Mouse (Mus musculus) intestine, embryonic 14.5 days (tissue): Measurements from ENCODE around the gene Grin1. TPM values are rescaled to one million over a fixed set of nuclear protein-coding genes. Genes with fewer than 3 reads are reported as not detected.
A peak's percentile ranks its signal among the peaks of the same experiment; 100 is the strongest.

ENCODE experiments used
- ATAC-seq: fragments of 200-750 bp; cut with Nextera tagmentation; replicated peaks from 2 replicates; pipeline ENCODE4 v1.8.0; 2017; ENCODE audit warnings: low read depth, moderate number of reproducible peaks, moderate TSS enrichment, moderate library complexity; ENCODE audit not compliant: low FRiP score, low TSS enrichment
- DNase-seq: peaks from one replicate; pipeline ENCODE4 v3.0.0-alpha.2; 2018; ENCODE audit warnings: low spot score
- H3K27ac ChIP-seq: fragments of 300-500 bp; sonication (generic); 2 replicates; pipeline ENCODE4 v1.5.1; 2014; ENCODE audit warnings: low read depth, mild to moderate bottlenecking, control low read depth
- H3K27me3 ChIP-seq: fragments of 300-500 bp; sonication (generic); replicated peaks from 2 replicates; pipeline ENCODE4 v1.6.1; 2014; ENCODE audit warnings: low read length, control low read depth; ENCODE audit not compliant: control insufficient read depth, insufficient read depth
- H3K36me3 ChIP-seq: fragments of 300-500 bp; sonication (generic); 2 replicates; pipeline ENCODE4 v1.6.1; 2014; ENCODE audit warnings: low read length, control low read depth; ENCODE audit not compliant: control insufficient read depth, insufficient read depth
- H3K4me1 ChIP-seq: fragments of 300-500 bp; sonication (generic); replicated peaks from 2 replicates; pipeline ENCODE4 v1.6.1; 2014; ENCODE audit warnings: low read length, control low read depth, mixed read lengths; ENCODE audit not compliant: control insufficient read depth, insufficient read depth
- H3K4me2 ChIP-seq: fragments of 300-500 bp; sonication (generic); 2 replicates; pipeline ENCODE4 v1.6.1; 2014; ENCODE audit warnings: low read length
- H3K4me3 ChIP-seq: fragments of 300-500 bp; sonication (generic); 2 replicates; pipeline ENCODE4 v1.5.1; 2014; ENCODE audit warnings: low read depth, low read length, control low read depth, mixed read lengths
- H3K9ac ChIP-seq: fragments of 300-500 bp; sonication (generic); 2 replicates; pipeline ENCODE4 v1.6.1; 2014; ENCODE audit warnings: mild to moderate bottlenecking, low read length
- H3K9me3 ChIP-seq: fragments of 300-500 bp; sonication (generic); 2 replicates; pipeline ENCODE4 v1.6.1; 2016; ENCODE audit warnings: low read length, control low read depth; ENCODE audit not compliant: control insufficient read depth
- WGBS: fragments of 180-500 bp; shearing (Covaris S2); extraction: QIAGEN DNeasy Blood & Tissue Kit; methylation state at CpG from one replicate; pipeline ENCODE4 v1.1.7; 2014; 5-methylcytosine and 5-hydroxymethylcytosine counted together
- polyA plus RNA-seq: library from polyadenylated mRNA; unstranded; fragments of >200 nt; fragmentation: Nextera tagmentation; extraction: Ambion mirVana; gene quantifications from 2 replicates; pipeline ENCODE4 v1.2.1, GENCODE M21; 2014

The Grin1 gene
- polyA plus RNA-seq, 1 experiment from 2014 or later, result 2.4 TPM

DNA sequence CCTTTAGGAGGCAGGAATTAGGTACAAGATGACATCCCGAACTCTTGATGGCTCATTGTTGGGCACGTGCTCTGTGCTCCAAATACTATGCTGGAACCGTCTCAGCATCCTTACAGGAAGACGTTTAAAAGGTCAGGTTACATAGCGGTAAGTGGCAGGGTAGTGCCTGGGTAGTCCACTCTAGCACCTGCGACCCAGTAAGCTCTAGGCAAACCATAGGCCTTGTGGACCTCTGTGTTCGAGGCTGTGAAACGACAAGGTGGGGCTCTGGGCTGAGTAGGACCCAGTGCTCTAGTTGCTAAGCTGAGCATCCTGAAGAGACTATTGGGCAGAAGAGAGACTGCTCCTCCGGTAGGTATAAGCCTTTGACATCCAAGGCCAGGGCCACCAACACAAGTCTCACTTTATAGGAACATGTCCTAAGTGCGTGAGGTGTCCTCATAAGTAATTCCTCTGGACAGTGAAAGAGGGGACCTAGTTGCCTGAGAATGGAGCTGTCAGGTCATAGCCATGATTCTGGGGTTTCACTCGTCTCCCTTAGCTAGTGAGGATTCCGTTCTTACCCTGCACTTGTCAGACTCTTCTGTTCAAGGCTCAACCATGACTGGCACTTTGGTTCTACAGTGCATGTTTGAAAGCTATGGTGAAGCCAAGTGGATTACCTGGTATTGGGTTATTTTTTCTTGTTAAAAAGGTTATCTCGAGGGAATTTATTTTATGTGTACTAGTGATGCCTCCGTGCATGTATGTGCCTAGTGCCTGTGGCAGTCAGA is 13.2 kb downstream of the Grin1 start:
- ATAC-seq, result no peak
- Histone ChIP-seq H3K4me1 (peaks cover 3% of the 10 kb centered on the region; the same call in 1 of the 2 replicates), H3K27ac (no peak overlapping the region), H3K4me3 (peak overlapping the region; percentile 42; the same call in 1 of the 2 replicates), H3K9ac (no peak overlapping the region), H3K27me3 (peaks cover 64% of the 10 kb centered on the region), H3K9me3 (no peaks in the 10 kb centered on the region), H3K36me3 (no peaks in the 10 kb centered on the region), H3K4me2 (peak overlapping the region; percentile 80)
- no peak for DNase-seq
- 53% methylated on average over 14 of the region's 14 CpGs for WGBS

DNA sequence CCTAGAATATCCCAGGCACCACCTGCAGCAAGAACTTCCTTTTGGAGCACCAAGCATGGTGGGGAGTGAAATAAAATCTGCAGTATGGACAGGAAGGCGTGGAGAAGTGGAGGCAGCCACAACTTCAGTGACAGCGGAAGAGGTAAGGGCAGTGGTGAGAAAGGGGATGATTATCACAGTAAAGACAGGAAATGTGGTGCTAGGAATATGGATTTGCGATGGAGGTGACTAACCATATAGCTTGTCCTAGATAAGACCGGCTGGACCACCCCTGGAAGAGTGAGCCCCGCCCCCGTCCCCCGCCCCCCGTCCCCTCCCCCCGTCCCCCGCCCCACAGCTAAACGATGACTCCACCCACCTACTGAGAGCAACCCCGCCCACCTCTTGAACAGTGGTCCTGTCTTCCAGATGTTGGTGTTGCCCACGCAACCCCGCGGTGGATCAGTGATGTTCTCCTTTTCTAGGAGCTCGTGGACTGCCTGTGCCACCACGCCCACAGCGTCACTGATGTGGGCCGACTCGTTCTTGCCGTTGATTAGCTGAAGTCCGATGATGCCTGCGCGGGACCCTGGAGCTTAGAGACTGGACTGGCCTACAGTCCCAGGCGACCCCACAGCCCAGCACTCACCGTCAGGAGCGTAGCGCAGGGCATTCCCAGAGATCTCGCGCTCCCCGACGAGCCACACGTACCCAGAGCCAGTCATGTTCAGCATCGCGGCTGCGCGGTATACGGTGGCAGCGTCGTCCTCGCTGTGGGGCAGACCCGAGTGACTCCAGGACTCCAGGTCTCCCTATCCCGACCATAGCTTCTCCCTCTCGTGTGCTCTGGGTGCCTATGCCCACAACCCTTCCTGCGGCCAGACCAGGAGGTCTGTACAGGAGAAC is 14.1 kb downstream of the Grin1 start:
- no peaks in the 10 kb centered on the region for H3K36me3 ChIP-seq
- peak overlapping the region; percentile 32; the same call in 1 of the 2 replicates for H3K9ac ChIP-seq
- 2% methylated on average over 45 of the region's 45 CpGs for WGBS
- ATAC-seq, result peak; percentile 66
- H3K4me2 ChIP-seq, result peak overlapping the region; percentile 80
- H3K27me3 ChIP-seq, result peaks cover 56% of the 10 kb centered on the region
- H3K9me3 ChIP-seq, result no peaks in the 10 kb centered on the region
- H3K27ac ChIP-seq, result no peak overlapping the region
- peaks cover 3% of the 10 kb centered on the region; the same call in 1 of the 2 replicates for H3K4me1 ChIP-seq
- peak; percentile 72 for DNase-seq
- H3K4me3 ChIP-seq, result peak overlapping the region; percentile 42

DNA sequence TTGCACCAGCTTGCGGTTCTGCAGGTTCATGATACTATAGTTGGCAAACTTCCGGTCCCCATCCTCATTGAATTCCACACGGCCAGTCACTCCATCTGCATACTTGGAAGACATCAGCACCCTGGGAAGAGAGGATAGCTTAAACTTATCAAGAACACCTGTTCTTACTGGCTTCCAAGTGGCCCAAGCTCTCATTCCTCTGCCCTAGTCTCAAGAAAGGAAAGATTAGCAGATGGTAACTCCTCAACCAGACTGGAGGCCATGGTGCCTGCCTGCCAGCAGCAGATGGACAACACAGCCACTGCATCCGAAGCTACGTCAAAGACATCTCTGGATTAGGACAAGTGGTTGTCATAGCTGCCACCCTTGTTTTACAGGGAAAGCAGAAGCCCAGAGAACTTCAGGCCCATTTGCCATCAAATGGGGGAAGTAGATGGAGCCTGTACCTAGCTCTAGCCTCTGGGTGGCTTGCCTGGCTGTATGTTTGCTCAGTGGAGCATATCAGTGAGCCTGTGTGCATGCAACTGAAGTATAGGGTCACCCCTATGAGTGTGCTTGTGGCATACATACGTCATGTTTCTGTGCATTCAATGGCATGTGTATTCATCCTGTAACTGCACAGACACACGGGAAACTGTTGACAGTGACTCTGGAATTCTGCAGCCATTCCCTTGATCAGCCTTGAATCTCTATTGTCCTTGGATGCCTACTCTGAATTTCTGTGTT is 14.9 kb downstream of the Grin1 start:
- ATAC-seq (no peak), DNase-seq (no peak)
- 0 out of 2 replicates have a peak overlapping the region, but pooled peaks have one; percentile 42 for H3K4me3 ChIP-seq
- no peaks in the 10 kb centered on the region for H3K36me3 ChIP-seq
- H3K4me2 ChIP-seq, result peak overlapping the region; percentile 80
- peaks cover 3% of the 10 kb centered on the region; the same call in 1 of the 2 replicates for H3K4me1 ChIP-seq
- no peaks in the 10 kb centered on the region for H3K9me3 ChIP-seq
- no peak overlapping the region for H3K27ac ChIP-seq
- H3K9ac ChIP-seq, result no peak overlapping the region
- peaks cover 50% of the 10 kb centered on the region for H3K27me3 ChIP-seq
- 70% methylated on average over 7 of the region's 7 CpGs for WGBS

DNA sequence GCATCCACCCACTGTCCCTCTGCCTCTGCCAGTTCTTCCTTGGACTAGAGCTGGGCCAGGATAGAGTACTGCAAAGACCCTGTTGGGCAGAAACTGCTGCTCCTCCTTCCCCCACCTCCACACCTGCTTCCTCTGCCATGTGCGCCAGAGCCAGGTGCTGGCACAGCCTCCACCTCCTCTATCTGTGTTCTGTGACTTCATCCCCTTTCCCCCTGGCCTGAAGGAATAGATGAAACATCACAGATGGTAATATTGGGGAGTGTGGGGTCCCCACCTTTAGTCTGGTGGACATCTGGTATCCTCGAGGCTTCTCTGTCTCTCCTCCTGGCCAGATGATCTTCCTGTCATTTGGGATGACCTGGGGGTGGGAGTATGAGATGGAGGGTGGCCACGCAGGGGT is 15.5 kb downstream of the Grin1 start:
- Histone ChIP-seq H3K27ac (no peak overlapping the region), H3K9me3 (no peaks in the 10 kb centered on the region), H3K36me3 (no peaks in the 10 kb centered on the region), H3K9ac (no peak overlapping the region), H3K27me3 (peaks cover 44% of the 10 kb centered on the region), H3K4me3 (no peak overlapping the region), H3K4me2 (no peak overlapping the region), H3K4me1 (peaks cover 3% of the 10 kb centered on the region; the same call in 1 of the 2 replicates)
- WGBS, result 73% methylated on average over 3 of the region's 3 CpGs
- ATAC-seq (no peak), DNase-seq (no peak)

DNA sequence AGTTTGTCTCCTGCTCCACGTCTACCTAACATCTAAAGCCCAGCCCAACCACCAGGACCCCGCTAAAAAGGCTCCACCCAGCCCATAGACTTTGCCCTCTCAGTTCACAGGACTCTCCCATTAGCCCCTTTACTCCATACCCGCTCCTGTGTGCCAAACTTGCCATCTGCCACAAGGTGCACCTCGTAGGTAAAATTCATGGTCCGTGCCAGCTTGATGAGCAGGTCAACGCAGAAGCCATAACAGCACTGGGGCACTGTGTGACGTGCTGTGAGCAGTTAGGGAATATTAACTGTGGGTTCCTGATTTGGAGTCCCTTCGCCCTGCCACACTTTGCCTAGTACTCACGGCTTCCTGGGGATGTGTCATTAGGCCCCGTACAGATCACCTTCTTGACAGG is 20.9 kb downstream of the Grin1 start:
- Histone ChIP-seq H3K4me3 (no peak overlapping the region), H3K27ac (no peak overlapping the region), H3K9me3 (no peaks in the 10 kb centered on the region), H3K27me3 (peaks cover 17% of the 10 kb centered on the region; the same call in 1 of the 2 replicates), H3K4me2 (no peak overlapping the region), H3K36me3 (no peaks in the 10 kb centered on the region), H3K9ac (no peak overlapping the region), H3K4me1 (no peaks in the 10 kb centered on the region)
- WGBS, result 82% methylated on average over 10 of the region's 10 CpGs
- ATAC-seq (no peak), DNase-seq (no peak)

DNA sequence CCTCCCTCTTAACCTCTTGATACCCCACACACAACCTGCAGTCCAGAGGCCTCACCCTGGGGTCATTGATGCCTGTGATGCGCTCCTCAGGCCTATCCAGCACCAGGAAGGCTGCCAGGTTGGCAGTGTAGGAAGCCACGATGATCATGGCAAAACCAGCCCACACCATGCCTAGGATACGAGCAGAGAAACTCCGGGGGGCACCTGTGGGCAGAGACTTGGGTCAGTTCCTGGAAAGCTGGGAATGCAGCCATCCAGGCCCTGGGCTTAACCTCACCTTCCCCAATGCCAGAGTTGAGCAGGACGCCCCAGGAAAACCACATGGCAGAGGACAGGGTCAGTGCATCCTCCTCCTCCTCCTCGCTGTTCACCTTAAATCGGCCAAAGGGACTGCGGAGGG is 21.9 kb downstream of the Grin1 start:
- Histone ChIP-seq H3K9me3 (no peaks in the 10 kb centered on the region), H3K36me3 (no peaks in the 10 kb centered on the region), H3K4me2 (no peak overlapping the region), H3K27me3 (peaks cover 25% of the 10 kb centered on the region), H3K4me1 (peaks cover 7% of the 10 kb centered on the region; the same call in 1 of the 2 replicates), H3K4me3 (no peak overlapping the region), H3K9ac (no peak overlapping the region), H3K27ac (no peak overlapping the region)
- 76% methylated on average over 7 of the region's 8 CpGs for WGBS
- no peak for DNase-seq
- ATAC-seq, result no peak

DNA sequence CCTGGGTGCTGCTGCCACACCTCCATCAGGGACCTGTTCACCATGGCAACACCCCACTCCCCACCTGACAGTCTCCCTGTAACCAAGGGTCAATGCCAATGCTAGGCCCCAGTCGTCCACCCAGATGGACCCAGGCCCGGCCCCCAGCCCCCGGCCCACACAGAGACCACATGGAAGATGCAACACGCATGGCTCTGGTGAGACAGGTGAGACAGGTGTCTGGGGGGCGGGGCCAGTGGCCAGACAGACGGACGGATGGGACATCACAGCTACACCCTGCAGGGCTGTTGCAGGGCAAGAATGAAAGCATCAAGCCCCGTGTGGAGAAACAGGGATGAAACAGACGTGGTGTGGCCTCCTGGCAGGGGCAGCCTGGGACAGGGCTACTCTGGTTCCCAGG is 25.3 kb downstream of the Grin1 start:
- Histone ChIP-seq H3K4me1 (peaks cover 9% of the 10 kb centered on the region; the same call in 1 of the 2 replicates), H3K9me3 (no peaks in the 10 kb centered on the region), H3K9ac (no peak overlapping the region), H3K27ac (no peak overlapping the region), H3K27me3 (peaks cover 59% of the 10 kb centered on the region), H3K4me2 (no peak overlapping the region), H3K36me3 (no peaks in the 10 kb centered on the region), H3K4me3 (no peak overlapping the region)
- WGBS, result 68% methylated on average over 9 of the region's 9 CpGs
- DNase-seq (no peak), ATAC-seq (no peak)

DNA sequence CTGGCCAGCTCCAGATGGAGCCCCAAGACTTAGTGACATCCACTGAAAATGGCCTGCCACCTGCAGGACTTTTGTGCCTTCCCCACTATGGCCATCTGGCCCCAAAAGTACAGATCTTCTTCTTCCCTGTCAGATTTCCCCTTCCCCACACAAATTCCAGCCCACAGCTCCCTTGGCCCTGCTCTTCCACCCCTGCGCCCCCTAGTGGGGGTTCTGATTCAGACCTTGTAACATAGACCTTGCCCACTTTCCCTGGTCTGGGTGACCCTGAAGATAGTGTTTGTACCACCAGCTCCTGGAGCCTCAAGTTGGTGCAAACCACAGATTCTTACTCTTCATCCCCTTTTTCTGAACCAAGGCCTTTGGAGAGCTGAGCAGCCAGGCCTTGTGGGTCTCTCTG is 26.1 kb downstream of the Grin1 start:
- DNase-seq, result peak; percentile 94

More for the DNA sequence above, 26.1 kb downstream of the Grin1 start:
- ATAC-seq, result no peak
- Histone ChIP-seq H3K9ac (no peak overlapping the region), H3K27ac (no peak overlapping the region), H3K27me3 (peaks cover 67% of the 10 kb centered on the region), H3K9me3 (no peaks in the 10 kb centered on the region), H3K4me3 (0 out of 2 replicates have a peak overlapping the region, but pooled peaks have one; percentile 23), H3K36me3 (no peaks in the 10 kb centered on the region), H3K4me1 (peaks cover 9% of the 10 kb centered on the region; the same call in 1 of the 2 replicates), H3K4me2 (no peak overlapping the region)
- 0% methylated on average over 1 of the region's 1 CpGs for WGBS
